Mouse (Mus musculus) R1 (cell line): ENCODE data around the gene Stat2.
A peak's percentile ranks its signal among the peaks of the same experiment; 100 is the strongest.

Experiments used
- DNase-seq: peaks from one replicate; pipeline ENCODE4 v3.0.0-alpha.2; 2018; ENCODE audit warnings: low read depth, low spot score

Gene Stat2

DNA sequence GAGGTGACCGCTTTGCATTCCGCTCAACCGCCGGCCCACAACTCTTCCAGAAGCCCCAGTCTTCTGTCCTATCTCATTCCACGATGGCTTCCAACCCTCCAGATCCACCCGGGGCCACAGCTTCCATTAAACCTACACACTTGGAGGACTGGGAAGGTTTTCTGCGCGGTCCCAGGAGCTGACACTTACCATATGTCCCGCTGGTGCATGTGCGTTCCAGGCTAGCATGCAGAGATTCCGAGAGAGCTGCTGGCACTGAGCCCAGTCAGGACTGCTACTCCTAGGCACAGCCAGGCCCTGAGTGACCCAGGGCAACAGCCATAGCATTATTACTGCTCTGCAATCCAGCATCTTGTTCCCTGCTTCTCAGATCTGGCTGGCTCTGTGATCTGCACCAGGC, 27.3 kb downstream of the Stat2 start:
- DNase-seq: no peak

DNA sequence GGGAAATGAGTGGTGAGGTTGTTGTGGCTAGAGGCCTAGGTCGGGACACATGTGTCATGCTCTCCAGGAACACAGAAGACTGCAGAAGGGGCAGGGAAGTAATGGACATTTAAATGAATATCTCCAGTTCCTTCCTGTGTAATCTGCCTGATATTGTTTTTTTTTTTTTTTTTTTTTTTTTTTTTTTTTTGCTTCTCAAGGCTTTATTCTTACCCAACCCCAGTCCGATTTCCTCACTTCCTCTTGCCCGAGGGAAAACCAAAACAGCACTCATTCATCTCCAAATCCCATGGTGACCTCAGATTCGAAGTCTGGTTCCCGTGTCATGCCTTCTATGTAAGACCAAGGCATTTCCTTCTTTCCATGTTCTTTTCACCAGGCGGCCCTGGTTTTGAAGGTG, 27.9 kb downstream of the Stat2 start:
- no peak for DNase-seq

DNA sequence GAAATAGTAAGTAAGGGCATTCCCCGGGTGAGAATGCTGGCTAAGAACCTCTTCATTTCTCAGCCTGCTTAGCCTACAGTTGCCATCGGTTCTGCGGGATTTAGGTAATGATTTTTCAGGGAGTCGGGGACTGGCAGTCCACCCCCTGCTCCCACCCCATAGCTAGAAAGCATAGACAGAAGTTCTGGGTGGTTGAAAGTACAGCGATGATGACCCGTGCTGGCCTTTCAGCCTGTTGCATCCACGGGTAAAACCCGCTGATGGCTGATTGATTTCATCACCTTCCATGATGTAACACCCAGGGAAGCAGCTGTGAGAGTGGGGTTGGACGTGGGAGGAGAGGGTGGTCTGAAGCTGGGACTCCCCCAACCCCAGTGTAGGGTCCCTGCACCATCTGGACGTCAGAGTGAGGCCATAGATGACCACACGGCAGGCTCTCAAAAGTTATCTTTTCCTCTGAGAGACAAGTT, 28.4 kb downstream of the Stat2 start, which contains the start of gene Il23a:
Gene Il23a (minus strand): TSS at position 51 of the 470 bp plus-strand sequence.
- DNase-seq: no peak

DNA sequence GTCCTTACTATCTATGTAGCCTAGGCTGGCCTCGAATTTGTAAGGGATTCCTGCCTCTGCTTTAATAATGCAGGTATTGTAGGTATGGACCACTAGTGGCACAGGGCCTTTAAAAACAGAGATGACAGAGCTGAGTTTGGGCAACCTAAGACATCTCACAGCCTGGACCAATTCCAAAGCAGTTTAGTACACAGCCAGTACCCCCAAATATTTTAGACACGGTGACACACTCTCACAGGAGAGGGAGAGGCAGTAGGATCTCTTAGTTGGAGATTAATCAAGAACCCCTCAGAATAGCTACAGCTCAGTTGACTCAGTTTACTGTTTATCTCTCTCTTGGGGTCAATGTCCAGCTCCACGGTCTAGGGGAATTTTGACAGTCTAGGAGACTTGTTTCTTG, 32.0 kb downstream of the Stat2 start:
- no peak for DNase-seq

DNA sequence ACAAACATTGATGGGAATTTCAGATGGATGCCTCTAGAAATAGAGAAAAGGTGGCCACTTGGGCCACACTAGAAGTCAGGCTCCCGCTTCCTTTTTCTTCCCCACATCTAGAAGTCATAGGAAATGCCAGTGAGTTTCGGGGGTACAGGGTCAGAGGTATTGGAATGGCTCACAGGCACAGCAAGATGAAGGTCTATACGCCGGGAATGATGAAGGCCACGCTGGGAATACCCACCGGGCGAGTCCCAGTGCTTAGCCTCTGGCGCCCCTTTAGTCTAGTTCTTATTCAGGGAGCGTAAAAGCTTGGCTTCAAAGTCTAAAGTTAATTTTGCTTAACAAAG, 32.4 kb downstream of the Stat2 start:
- no peak for DNase-seq

DNA sequence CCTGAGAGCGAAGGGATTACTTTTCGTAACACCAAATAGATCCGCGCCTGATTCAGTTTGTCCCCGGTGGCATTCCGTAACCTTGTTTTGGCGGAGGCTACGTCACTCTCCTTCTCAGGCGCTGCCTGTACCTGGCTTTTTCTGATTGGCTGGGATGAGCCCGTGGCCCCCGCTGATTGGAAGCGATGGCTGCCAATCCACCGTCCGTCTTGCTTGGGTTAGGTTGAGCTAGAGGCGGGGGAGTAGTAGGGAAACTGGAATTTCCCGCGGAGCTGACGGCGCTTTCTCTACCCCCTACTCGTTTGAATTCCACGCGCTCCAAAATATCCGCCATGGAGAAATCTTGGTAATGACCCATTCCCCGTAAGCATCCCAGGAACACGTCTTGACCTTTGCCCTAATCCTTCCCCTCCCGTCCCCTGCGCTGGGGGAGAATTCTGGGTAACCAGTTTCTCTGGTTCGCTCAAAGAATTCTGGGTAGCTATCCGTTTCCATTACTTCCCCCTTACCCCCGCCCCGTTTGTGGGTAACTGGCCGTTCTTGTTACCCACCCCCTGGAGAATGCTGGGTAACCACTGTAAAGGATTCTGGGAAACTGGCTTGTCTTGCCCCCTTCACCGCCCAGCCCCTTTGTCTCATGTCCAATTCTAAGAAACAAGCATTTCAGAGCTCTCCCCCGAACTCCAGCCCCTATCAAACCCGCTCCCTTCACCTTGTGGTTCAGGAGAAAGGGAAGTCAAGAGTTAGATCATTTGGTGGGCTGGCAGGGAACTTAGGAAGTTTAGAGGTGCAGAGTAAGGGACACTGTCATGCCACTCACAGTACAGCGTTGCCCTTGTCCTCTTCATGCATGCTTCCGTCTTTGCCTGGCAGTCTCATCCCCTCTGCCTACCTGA, 33.0 kb downstream of the Stat2 start, which contains the start of gene Pan2:
Gene Pan2 (plus strand): TSS at position 210 of the 896 bp plus-strand sequence.
- DNase-seq: peak; percentile 100

DNA sequence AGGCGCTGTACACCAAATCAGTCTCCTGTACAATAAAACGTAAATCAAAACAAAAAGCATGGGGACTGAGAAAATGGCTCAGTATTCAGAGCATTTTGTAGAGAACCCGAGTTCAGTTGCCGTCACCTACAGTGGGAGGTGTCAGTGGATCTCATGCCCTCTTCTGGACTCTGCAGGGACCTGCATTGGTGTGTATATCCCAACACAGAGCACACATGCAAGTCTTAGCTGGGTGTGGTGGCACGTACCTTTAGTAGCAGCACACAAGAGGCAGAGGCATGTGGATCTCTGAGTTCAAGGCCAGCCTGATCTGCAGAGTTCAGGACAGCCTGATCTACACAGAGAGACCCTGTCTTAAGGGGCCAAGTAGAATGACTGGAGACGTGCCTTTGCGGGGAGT, 39.3 kb downstream of the Stat2 start:
- peak; percentile 52 for DNase-seq

DNA sequence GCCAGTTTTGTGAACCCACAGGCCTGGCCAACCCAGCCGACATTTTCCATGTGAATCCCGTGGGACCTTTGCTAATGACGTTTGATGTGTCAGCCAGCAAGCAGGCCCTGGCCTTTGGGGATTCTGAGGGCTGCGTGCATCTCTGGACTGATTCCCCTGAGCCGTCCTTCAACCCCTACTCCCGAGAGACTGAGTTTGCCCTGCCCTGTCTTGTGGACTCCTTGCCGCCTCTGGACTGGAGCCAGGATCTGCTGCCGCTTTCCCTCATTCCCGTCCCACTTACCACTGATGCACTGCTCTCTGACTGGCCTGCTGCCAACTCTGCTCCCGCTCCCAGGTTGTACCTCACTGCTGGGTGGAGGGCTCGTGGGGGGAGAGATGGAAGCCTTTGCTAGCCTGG, 39.8 kb downstream of the Stat2 start:
- no peak for DNase-seq

DNA sequence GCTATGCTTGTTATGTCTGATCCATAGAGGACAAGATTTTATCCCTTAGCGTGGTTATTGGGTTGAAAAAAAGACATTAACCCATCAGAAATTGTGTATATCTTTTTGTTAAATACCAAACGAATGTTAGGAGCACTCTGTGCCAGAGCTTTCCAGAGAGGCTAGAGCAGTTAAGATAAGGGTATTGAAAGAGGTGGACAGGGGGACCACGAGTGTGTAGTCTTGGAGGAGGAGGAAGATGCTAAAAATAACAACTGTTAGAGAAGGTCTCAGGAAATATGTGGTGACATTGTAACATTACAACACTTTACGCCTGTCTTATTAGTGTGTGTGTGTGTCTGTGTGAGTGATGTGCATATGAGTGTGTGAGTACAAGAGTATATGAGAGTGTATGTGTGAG, 40.5 kb downstream of the Stat2 start:
- no peak for DNase-seq

DNA sequence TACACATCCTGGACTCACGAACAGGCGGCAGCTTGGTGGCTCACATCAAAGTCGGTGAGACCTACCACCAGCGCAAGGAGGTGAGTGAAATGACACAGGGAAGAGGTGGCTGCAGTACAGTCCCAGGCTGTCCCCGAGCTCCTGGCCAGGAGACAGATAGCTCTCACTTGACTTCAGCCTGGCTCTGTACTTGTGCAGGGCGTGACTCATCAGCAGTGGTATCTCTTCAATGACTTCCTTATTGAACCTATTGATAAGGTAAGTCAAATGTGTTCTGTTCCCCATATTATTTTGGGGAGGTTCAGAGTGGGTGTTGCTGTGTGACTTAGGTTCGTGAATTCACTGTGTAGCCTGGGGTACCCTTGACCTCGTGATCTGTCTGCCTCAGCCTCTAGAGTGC, 45.2 kb downstream of the Stat2 start:
- no peak for DNase-seq

DNA sequence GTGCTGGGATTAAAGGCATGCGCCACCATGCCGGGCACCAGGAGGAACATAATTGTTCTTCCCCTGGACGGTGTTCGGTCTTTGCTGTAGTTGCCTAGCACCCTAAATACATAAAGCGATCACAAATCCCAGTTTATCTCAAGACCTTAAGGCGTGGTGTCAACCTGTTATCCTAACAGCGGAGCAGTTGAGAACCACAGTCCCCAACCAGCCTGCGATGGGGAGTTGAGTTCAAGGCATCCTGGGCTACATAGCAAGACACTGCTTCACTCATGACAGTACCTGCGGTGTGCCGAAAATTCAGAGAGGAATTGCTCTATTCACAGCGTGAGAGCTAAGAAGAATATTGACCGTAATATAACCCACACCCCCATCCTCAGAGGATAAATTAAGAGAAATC, 51.3 kb downstream of the Stat2 start:
- peak; percentile 40 for DNase-seq

DNA sequence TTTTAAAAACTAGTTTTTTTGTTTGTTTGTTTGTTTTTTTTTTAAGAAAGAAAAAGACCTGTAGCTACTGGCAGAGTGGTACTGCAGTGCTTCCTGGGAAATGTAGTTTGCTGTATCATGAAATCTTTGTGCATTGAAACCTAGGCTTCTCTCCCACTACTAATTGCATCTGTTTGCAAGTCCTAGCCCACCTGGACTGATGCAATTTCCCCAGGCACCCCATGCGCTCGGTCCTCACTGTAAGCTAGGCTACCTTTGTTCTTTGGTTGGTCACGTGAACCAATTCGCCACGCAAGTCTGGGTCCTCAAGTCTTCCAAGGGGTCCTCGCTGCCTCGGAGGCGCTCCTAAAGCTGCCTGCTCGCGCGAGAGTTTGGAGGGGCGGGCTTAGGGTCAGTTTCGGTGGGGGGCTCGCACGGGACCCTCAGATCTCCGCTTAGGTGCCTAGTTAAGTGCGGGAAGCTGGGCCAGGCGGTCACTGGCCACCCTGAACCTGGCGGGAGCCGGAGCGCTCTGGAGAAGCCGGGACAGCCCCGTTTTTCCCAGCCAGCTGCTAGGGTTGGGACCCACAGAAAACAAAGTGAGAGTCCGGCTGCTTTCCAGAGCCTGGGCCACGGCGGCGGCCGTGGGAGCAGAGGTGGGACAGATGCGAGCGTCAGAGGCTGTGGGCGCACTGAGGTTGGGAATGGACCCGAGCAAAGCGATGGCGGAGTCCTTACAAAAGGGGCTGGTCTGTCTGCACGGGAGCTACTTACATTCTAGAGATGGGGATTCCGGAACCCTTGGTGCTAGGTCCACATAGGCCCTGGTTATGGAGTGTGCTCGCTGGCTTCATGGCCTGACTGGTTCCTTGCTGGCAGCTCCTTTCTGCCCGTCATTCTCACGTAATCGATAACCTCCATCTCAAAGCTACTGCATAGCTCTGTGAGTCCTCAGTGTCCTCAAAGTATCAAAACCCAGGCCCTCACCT, 52.1 kb downstream of the Stat2 start, which contains the start of gene Cnpy2:
Gene Cnpy2 (plus strand): TSS at position 319 of the 968 bp plus-strand sequence.
- peak; percentile 99 for DNase-seq

DNA sequence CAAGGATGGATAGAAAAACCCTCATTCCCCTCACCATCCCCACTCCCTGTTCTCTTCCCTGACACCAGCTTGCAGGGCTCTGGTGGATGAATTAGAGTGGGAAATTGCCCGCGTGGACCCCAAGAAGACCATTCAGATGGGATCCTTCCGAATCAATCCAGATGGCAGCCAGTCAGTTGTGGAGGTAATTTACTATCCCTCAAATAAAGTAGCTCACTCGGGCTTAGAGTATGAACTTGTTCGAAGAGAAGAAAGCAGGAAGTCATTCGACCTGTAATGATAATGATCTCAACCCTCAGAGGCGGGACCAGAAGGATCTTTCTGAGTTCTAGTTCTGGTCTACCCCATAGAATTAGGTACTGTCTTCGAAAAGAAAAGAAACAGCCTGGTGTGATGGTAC, 53.2 kb downstream of the Stat2 start:
- DNase-seq: no peak

DNA sequence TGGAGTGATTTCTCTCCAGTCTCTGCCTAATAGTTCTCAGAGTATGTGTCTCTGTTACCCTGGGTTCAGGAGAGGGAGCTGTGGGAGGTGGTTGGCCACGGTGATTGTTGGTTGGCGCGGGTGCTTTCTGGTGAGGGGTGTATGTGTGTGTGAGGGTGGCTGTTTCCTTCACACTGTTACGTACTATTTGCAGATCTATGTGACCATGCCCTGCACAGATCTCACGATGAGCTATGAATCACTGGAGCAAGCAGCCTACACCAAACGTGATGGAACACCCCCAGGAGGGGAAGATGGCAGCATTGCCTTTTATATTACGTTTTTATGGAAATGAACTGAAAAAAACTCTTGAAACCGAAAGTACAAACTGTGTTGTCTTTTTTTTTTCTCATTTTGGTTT, 56.5 kb downstream of the Stat2 start:
- no peak for DNase-seq

DNA sequence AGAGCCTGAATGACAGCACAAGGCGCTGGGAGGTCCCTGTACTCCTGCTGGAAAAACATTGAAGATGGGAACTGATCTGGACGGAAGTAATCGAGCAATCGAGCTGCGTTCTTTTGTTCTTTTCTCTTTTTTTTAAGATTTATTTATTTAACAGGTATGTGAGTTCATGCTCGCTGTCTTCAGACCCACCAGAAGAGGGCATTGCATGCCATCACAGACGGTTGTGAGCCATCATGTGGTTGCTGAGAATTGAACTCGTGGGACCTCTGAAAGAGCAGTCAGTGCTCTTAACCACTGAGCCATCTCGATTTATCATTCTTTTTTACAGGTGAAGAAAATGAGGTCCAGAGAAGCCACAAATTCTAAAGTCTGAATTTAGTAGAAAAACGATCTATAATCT, 57.3 kb downstream of the Stat2 start:
- DNase-seq: peak; percentile 65

DNA sequence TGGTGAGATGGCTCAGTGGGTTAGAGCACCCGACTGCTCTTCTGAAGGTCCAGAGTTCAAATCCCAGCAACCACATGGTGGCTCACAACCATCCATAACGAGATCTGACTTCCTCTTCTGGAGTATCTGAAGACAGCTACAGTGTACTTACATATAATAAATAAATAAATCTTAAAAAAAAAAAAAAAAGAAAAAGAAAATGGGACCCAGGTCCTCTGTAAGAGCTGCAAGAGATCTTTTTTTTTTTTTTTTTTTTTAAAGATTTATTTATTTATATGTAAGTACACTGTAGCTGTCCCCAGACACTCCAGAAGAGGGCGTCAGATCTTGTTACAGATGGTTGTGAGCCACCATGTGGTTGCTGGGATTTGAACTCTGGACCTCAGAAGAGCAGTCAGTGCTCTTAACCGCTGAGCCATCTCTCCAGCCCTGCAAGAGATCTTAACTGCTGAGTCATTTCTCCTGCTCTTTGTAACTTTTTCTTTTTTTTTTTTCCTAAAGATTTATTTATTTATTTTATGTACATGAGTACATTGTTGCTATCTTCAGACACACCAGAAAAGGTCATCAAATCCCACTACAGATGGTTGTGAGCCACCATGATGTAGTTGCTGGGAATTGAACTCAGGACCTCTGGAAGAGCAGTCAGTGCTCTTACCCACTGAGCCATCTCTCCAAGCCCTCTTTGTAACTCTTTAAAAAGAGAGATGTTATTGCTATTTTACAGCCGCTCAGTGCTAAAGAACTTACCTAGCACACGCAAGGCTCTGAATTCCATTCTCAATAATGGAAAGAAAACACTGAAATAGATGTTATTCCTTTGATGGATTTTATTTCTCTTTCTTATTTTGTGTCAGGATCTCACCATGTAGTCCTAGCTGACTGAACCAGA, 62.2 kb downstream of the Stat2 start:
- DNase-seq: peak; percentile 28

DNA sequence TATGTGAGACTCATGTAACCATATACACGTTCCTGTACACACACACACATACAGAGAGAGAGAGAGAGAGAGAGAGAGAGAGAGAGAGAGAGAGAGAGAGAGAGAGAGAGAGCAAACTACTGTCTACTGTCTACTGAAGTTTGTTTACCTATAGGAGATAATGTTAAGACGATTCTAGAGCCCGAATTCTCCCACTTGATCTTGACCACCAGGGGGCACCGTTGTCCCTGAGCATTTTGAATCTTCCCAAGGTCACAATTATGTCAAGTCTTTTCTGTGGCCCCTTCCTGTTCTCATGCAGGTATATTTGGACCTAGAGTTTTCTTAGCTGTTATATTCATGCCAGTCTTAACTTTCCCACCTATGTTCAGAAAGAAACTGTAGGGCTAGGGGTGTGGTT, 65.2 kb downstream of the Stat2 start:
- DNase-seq: peak; percentile 84

DNA sequence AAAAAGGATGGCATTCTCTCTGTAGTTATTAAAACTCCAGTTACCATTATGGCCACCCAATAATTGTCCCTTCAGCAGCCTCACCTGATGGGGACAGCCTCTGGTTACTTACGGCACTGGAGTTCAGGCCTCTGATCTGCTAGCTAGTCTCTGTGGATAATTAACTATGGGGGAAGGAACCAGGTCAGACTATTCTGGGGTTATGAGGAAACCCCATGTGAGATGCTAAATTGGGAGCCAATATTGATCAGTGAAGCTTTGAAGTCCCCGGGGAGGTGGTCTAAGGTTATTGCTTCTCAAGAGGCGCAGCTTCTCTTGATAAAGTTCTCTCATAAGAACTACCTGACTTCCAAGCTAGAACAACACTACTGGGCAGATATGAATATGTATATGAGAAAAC, 65.8 kb downstream of the Stat2 start:
- no peak for DNase-seq

DNA sequence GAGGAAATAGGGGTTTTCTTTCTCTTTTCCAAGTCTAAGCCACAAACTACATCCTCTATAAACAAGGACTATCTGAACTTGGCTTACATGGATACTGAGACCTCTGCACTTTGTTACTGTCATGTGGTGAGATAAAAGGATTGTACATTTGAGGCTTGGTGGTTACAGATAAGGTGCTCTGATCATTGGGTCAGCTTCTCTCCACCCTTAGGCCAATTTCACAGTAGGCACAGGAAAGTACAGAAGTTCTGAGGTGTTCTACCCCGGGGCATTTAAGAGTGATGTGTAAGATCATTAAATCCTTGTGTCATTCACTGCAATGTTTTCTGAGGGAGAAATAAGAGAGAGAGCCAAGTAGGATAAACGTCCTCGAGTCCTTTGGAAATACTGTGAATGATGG, 66.2 kb downstream of the Stat2 start:
- DNase-seq: no peak

DNA sequence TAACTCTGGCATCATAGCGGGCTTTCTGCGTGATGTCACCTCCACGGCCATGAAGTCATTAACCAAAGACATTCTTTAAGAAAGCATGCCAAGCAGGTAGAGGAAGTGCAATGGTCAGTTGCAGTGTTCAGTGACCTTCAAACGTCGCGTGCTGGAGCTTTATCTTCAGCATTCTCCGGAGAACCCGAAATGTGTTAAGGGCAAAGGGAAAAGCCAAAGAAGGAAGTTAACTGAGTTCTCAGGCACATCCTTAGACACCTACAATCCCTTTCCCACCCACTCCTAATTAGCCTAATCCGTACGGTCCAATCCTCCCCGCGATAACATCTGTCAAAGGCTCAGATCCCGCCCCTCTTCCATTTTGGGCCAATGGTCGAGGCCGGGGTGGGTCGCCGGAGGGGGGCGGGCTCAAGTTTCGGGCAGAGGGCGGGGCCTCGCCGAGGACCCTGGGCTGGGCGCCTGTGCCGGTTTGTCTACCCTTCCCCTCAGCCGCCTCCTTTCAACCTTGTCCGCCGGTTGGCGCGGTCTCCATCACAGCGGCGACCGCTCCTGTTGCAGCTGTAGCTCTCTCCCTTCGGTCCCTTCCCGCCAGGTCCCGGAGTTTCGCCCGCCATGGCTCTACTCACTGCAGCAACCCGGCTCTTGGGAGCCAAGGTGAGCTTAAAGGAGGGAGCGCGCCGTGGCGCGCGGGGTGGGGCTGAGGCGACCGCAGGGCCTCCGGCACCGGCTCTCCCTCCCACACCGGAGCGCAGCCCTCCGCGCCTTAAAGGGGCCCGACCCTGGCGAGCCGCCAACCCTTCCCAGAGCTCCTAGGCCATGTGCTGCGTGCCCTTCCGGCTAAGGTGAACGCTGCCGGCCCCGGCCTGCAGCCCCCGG, 67.2 kb downstream of the Stat2 start, which contains the start of gene Cs:
Gene Cs (plus strand): TSS at position 429 of the 876 bp plus-strand sequence.
- DNase-seq: peak; percentile 99
